Mouse (Mus musculus): ENCODE measurements around the gene Usp5.

DNA sequence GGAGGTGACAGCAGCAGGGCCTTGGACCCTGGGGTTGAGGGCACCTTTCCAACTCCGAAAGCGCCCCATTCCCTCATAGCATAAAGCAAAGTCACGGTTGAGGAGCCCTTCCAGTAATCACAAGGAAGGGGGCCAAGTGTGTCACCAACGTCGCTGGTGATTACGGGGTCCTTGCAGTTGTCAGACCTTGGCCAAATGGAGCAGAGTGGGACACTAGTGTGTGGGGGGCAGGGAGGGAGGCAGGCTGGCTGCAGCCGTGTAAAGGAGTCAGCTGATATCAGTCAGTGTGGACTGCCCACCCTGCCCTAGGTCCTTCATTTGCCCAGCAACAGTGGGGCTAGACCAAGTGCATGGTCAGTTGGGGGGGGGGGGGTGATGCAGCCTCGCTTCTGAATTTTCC lies 14.8 kb downstream of the Usp5 start:
- no peak for TF ChIP-seq CTCF (IDR thresholded peaks at IDR 0.05; ENCODE audit: low read depth, low read length)
- TF ChIP-seq POLR2A (IDR thresholded peaks at IDR 0.05; ENCODE audit: borderline replicate concordance, low read depth, low read length): no peak
